Mouse (Mus musculus) E14TG2a.4 (cell line): Measurements from ENCODE around the gene Hsdl2.

Source experiments
- H3K27me3 ChIP-seq: 2 replicates; pipeline ENCODE4 v1.6.1; 2014; ENCODE audit warnings: low read length, control low read depth; ENCODE audit not compliant: insufficient read depth
- H3K36me3 ChIP-seq: 2 replicates; pipeline ENCODE4 v1.6.1; 2014; ENCODE audit warnings: low read length, control low read depth; ENCODE audit not compliant: insufficient read depth
- H3K4me1 ChIP-seq: replicated peaks from 2 replicates; pipeline ENCODE4 v1.6.1; 2014; ENCODE audit warnings: low read depth, low read length, control low read depth
- H3K4me3 ChIP-seq: replicated peaks from 2 replicates; pipeline ENCODE4 v1.5.1; 2014; ENCODE audit warnings: mild to moderate bottlenecking, low read length
- H3K9me3 ChIP-seq: 2 replicates; pipeline ENCODE4 v1.6.1; 2014; ENCODE audit warnings: low read length, control low read depth
- CTCF ChIP-seq: conservative IDR thresholded peaks from 2 replicates; pipeline ENCODE4 v1.5.1; 2014; ENCODE audit warnings: low read length
- NANOG ChIP-seq: IDR thresholded peaks from 2 replicates; pipeline ENCODE4 v1.6.1; 2014; ENCODE audit warnings: borderline replicate concordance, low read length, mixed read lengths
- POU5F1 ChIP-seq: IDR thresholded peaks from 2 replicates; pipeline ENCODE4 v1.6.1; 2014; ENCODE audit warnings: low read length, borderline replicate concordance

Hsdl2 gene

DNA sequence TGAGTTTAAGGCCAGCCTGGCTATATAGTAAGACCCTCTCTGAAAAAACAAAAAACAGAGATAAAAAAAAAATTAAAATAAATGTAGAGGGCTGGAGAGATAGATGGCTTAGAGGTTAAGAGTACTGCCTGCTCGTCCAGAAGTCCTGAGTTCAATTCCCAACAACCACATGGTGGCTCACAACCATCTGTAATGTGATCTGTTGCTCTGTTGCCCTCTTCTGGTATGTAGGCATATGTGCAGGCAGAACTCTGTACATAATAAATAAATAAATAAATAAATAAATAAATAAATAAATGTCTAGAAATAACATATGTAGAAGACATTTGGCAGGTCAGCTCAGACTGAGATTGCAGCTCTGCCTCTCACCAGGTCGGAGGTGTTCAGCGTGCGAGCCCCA lies 21.3 kb downstream of the Hsdl2 start:
- TF ChIP-seq POU5F1 (no peak), CTCF (0 out of 2 replicates have a peak, but pooled peaks have one; percentile 2), NANOG (no peak)
- Histone ChIP-seq H3K36me3 (no peaks in the 10 kb centered on the region), H3K4me1 (no peaks in the 10 kb centered on the region), H3K4me3 (no peak overlapping the region), H3K9me3 (no peaks in the 10 kb centered on the region), H3K27me3 (no peaks in the 10 kb centered on the region)

DNA sequence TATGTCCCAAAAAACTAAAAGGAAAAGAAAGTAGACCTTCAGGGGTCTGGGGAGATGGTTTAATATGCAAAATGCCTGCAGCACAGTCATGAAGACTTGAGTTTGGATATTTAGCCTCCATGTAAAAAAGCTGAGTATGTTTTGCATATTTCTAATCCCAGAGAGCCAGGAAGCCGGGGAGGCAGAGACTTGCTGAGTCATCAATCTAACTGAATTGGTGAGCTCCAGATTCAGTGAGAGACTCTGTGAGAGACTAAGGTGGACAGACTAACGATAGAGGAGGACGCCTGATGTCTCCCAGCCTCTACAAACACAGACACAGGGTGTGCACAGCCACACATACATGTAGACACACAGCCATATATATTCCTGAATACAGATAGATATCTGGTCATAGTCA lies 23.5 kb downstream of the Hsdl2 start:
- Histone ChIP-seq H3K9me3 (no peaks in the 10 kb centered on the region), H3K4me3 (no peak overlapping the region), H3K27me3 (no peaks in the 10 kb centered on the region), H3K36me3 (no peaks in the 10 kb centered on the region), H3K4me1 (no peaks in the 10 kb centered on the region)
- TF ChIP-seq NANOG = no peak
- TF ChIP-seq POU5F1 = no peak
- no peak for TF ChIP-seq CTCF

DNA sequence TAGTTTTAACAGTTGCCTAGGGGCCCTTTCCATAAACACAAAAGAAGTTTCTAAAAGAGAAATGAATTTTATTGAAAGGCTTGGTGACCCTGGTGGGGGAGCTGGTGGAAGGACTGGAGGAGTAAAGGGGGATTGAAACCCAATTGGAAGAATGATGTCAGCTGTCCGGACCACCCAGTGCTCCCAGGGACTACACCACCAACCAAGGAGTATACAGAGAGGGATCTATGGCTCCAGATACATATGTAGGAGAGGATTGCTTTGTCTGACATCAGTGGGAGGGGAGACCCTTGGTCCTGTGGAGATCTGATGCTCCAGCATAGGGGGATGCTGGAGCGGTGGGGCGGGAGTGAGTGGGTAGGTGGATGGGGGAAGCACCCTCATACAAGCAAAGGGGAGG lies 24.1 kb downstream of the Hsdl2 start:
- Histone ChIP-seq H3K36me3 (no peaks in the 10 kb centered on the region), H3K27me3 (no peaks in the 10 kb centered on the region), H3K9me3 (no peaks in the 10 kb centered on the region), H3K4me3 (no peak overlapping the region), H3K4me1 (no peaks in the 10 kb centered on the region)
- TF ChIP-seq NANOG = no peak
- no peak for TF ChIP-seq CTCF
- TF ChIP-seq POU5F1 = no peak

DNA sequence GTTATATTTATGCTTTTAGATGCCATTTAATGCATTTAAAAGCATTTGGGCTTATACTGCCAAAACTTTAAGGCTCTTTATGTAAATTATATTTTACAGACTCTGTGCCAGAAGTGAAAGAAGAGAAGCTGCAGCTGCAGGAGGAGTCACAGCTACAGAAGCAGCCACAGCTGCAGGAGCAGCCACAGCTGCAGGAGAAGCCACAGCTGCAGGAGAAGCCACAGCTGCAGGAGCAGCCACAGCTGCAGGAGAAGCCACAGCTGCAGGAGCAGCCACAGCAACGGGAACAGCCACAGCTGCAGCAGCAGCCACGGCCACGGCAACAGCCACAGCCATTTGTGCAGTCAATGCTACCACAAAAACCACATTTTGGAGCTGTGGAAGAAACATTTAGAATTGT lies 29.0 kb downstream of the Hsdl2 start:
- Histone ChIP-seq H3K27me3 (no peaks in the 10 kb centered on the region), H3K36me3 (no peaks in the 10 kb centered on the region), H3K4me3 (no peak overlapping the region), H3K9me3 (no peaks in the 10 kb centered on the region), H3K4me1 (no peaks in the 10 kb centered on the region)
- TF ChIP-seq CTCF = no peak
- no peak for TF ChIP-seq POU5F1
- TF ChIP-seq NANOG = no peak

DNA sequence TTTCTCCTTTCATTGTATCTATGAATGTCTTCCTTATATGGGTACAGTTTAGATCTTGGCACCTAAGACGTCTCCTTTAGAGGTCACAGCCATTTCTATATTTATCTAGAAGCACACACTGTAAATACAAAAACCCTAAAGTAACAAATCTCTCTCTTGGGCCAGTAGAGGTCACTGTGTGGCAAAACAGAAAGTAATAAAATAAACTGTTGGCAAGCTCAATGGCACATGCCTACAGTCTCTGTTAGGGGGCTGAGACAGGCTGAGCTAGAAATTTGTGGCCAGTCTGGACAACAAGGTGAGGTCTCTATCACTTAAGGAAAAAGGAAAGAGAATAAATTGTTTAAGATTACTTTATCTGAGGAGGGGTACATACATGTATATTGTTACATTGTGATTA lies 33.6 kb downstream of the Hsdl2 start:
- no peaks in the 10 kb centered on the region for H3K27me3 ChIP-seq
- TF ChIP-seq CTCF = peak; percentile 23; the same call in 1 of the 2 replicates
- no peak for TF ChIP-seq POU5F1
- H3K4me3 ChIP-seq = no peak overlapping the region
- no peaks in the 10 kb centered on the region for H3K9me3 ChIP-seq
- no peaks in the 10 kb centered on the region for H3K36me3 ChIP-seq
- H3K4me1 ChIP-seq = no peaks in the 10 kb centered on the region

DNA sequence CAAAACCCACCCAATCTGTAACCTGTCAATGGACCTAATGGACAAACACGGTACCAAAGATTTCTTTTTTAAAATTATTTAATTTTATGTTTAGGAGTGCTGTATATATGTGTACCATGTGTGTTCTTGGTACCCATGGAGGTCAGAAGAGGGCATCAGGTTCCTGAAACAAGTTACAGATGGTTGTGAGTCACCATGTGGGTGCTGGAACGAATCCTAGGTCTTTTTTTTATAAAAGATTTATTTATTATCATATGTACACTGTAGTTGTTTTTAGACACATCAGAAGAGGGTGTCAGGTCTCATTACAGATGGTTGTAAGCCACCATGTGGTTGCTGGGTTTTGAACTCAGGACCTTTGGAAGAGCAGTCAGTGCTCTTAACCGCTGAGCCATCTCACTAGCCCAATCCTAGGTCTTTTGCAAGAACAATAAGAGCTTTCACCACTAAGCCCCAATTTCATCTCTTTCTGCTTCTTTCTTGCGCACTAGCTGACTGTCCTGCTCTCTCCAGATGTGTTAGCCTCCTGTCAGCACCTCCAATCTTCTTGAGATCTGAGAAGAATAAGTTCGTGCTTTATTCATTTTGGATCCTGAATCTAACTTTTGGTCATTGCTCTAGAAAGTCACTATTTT lies 38.4 kb downstream of the Hsdl2 start:
- H3K4me1 ChIP-seq = peaks cover 5% of the 10 kb centered on the region; the same call in 1 of the 2 replicates
- TF ChIP-seq NANOG = no peak
- TF ChIP-seq CTCF = no peak
- TF ChIP-seq POU5F1 = no peak
- H3K36me3 ChIP-seq = no peaks in the 10 kb centered on the region
- no peak overlapping the region for H3K4me3 ChIP-seq
- no peaks in the 10 kb centered on the region for H3K27me3 ChIP-seq
- no peaks in the 10 kb centered on the region for H3K9me3 ChIP-seq

DNA sequence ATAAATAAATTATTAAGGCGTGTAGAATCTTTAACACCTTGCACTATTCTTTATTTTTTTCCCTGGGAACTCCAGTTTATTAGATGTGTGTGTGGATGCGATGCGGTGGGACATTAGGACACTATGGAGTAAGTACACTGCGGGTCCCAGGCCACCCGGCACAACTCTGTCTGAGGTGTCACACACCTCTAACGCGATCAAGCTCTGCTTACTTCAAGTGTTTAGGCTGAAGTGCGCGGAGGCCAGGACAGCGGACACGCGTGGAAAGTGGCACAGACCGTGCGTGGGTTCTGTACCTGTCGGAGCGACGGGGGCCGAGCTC lies 44.3 kb downstream of the Hsdl2 start:
- H3K27me3 ChIP-seq = no peaks in the 10 kb centered on the region
- peak overlapping the region; percentile 99 for H3K4me3 ChIP-seq
- H3K4me1 ChIP-seq = peaks cover 24% of the 10 kb centered on the region
- H3K9me3 ChIP-seq = no peaks in the 10 kb centered on the region
- no peaks in the 10 kb centered on the region for H3K36me3 ChIP-seq
- TF ChIP-seq NANOG = no peak
- TF ChIP-seq CTCF = no peak
- TF ChIP-seq POU5F1 = no peak

DNA sequence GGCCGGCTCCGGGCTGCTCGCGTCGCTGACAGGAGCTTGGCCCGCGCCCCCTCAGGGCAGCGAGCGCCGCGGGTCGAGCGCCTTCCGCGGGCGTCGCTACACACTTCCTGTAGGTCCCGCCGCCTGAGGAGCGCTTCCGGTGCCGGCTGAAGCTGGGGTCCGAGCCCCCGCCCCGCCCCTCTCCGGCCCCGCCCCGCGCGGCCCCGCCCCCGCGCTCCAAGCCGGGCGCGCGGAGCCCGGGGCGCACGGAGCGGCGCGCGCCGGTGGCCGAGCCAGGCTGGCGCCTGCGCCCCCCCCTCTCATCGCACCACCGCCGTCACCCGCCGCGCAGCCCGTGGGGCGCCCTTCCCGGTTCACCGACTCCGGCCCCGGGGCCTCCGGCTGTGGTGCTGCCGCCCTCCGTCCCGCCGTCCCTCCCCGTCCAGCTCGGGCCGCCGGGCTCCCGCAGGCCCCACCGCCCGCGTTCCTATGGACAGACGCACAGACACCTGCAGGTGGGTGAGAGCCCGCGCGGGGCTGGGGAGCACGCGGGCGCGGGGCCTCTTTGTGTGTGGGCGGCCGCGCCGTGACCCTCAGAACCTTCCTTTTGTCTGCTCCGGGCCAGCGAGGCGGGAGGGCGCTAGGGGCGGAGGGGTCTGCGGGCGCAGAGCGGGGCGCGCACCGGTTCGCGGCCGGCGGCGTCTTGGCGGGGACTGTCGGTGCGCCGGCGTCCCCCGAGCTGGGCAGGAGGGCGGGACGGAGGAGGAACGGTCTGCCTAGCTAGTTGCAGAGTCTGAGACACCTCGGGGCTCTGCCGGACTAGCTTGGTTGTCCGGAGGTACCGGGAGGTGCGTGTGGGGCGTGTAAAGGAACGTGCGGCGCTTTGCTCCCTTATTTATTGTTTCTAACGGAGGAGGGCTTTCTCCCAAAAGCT lies 44.9 kb downstream of the Hsdl2 start, which contains the start of gene E130308A19Rik:
E130308A19Rik (plus strand) TSS at position 214 of the 913 bp plus-strand sequence.
- Histone ChIP-seq H3K36me3 (no peaks in the 10 kb centered on the region), H3K9me3 (no peaks in the 10 kb centered on the region), H3K27me3 (no peaks in the 10 kb centered on the region), H3K4me3 (peak within 1 kb of the TSS; percentile 99), H3K4me1 (peaks cover 24% of the 10 kb centered on the region)
- TF ChIP-seq POU5F1 (no peak), CTCF (no peak)

DNA sequence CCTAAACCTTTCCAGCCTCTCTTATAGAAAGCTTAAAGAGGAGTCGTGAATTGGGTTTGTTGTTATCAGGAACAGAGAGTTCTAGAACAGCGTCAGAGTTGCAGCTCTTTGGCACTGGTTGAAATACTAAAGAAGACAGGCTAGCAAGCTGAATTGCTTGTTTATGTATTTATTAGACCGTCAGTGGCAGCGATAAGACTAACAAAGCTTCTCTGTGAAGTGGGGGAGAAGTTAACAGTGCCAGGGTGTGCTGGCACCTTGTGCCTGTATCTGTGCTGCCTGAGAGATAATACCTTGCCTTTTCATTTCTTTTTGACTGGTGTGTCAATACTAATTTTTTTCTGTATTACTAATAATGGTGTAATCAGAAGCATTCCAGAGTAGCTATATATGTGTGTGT lies 46.9 kb downstream of the Hsdl2 start:
- TF ChIP-seq POU5F1 = no peak
- TF ChIP-seq CTCF = no peak
- no peak for TF ChIP-seq NANOG
- Histone ChIP-seq H3K9me3 (no peaks in the 10 kb centered on the region), H3K4me3 (no peak overlapping the region), H3K36me3 (no peaks in the 10 kb centered on the region), H3K4me1 (peaks cover 21% of the 10 kb centered on the region), H3K27me3 (no peaks in the 10 kb centered on the region)
